ENCODE assay signal across 7 mouse cellular contexts in the genomic region with DNA sequence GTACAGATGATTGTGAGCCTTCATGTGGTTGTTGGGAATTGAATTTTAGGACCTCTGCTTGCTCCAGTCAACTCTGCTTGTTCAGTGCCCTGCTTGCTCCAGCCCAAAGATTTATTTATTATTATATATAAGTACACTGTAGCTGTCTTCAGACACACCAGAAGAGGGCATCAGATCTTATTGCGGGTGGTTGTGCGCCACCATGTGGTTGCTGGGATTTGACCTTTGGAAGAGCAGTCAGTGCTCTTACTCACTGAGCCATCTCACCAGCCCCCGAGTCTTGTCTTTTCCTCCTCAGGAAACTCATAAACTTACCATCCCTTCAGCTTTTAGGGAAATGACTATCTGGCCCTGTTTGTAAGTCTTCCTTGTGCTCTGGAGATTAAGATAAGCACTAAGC. TPM values are rescaled to one million over a fixed set of nuclear protein-coding genes. Genes with fewer than 3 reads are reported as not detected.
DNase-seq lines count a peak whose midpoint lies in the region; ATAC-seq and TF ChIP-seq lines count a peak whose summit lies in the region.
"Not testable (repeated sequence)": the region's sequence is repeated elsewhere in the genome, so short reads cannot be mapped to it uniquely, and the experiment has no call there.

No protein-coding gene starts in this region.

- not testable (repeated sequence) for H3K36me3 ChIP-seq in heart, postnatal 0 days (replicated peaks; ENCODE audit: control insufficient read depth, insufficient read depth, low read length)

- ATAC-seq in heart, postnatal 0 days (ENCODE audit: insufficient read depth, low read depth), result not testable (repeated sequence)

- H3K27me3 ChIP-seq in heart, postnatal 0 days (ENCODE audit: control insufficient read depth, insufficient read depth, low read length), result not testable (repeated sequence)

- DNase-seq in CD4-positive, CD25-positive, alpha-beta regulatory T cell, adult 2 months (ENCODE audit: low read depth, low spot score), result peak; percentile 23
- DNase-seq in R1 (ENCODE audit: low read depth, low spot score), result peak; percentile 60
- DNase-seq in heart, postnatal 0 days (ENCODE audit: low spot score); lung, adult 2 months: not testable (repeated sequence)
- peak; percentile 36 for DNase-seq in kidney, postnatal 10 days
- peak; percentile 22 for DNase-seq in thymus, postnatal 25 days

- not testable (repeated sequence) for H3K27ac ChIP-seq in embryonic fibroblast, embryonic 13.5 days (ENCODE audit: insufficient read depth, low read length); heart, postnatal 0 days (ENCODE audit: low read depth)

- not testable (repeated sequence) for TF ChIP-seq EP300 in heart, postnatal 0 days (IDR thresholded peaks at IDR 0.05; ENCODE audit: low read depth)

- not testable (repeated sequence) for H3K4me3 ChIP-seq in embryonic fibroblast, embryonic 13.5 days (ENCODE audit: insufficient read depth, low read length); heart, postnatal 0 days (ENCODE audit: low read depth, low read length); lung, adult 2 months (replicated peaks; ENCODE audit: extremely low read depth, low read depth, low read length)

- H3K4me1 ChIP-seq in embryonic fibroblast, embryonic 13.5 days (ENCODE audit: control insufficient read depth, insufficient read depth, low read length), result peaks cover 11% of the 10 kb centered on the region; the same call in 1 of the 2 replicates
- H3K4me1 ChIP-seq in heart, postnatal 0 days (ENCODE audit: control insufficient read depth, insufficient read depth), result peaks cover 16% of the 10 kb centered on the region
- not testable (repeated sequence) for H3K4me1 ChIP-seq in lung, adult 2 months (ENCODE audit: control insufficient read depth, insufficient read depth, low read length)

- peak; percentile 19; the same call in 1 of the 2 replicates for TF ChIP-seq CTCF in embryonic fibroblast, embryonic 13.5 days (IDR thresholded peaks at IDR 0.05; ENCODE audit: borderline replicate concordance, insufficient read depth, low read length)
- TF ChIP-seq CTCF in heart, postnatal 0 days (IDR thresholded peaks at IDR 0.05; ENCODE audit: low read depth), result peak; percentile 24
- peak; percentile 11; the same call in 1 of the 2 replicates for TF ChIP-seq CTCF in lung, adult 2 months (IDR thresholded peaks at IDR 0.05; ENCODE audit: insufficient read depth, low read length)

- not testable (repeated sequence) for H3K9me3 ChIP-seq in heart, postnatal 0 days (replicated peaks; ENCODE audit: control insufficient read depth, low read length)

- not testable (repeated sequence) for TF ChIP-seq POLR2A in embryonic fibroblast, embryonic 13.5 days (IDR thresholded peaks at IDR 0.05; ENCODE audit: low read depth, low read length); lung, adult 2 months (IDR thresholded peaks at IDR 0.05; ENCODE audit: borderline replicate concordance, extremely low read depth, low read depth, low read length)

- WGBS in heart, postnatal 0 days, result 38% methylated on average over 3 of the region's 3 CpGs
- WGBS in lung, adult 2 months, result 40% methylated on average over 3 of the region's 3 CpGs

- not testable (repeated sequence) for H3K9ac ChIP-seq in heart, postnatal 0 days (replicated peaks; ENCODE audit: low read depth, low read length)

- not testable (repeated sequence) for H3K4me2 ChIP-seq in heart, postnatal 0 days (ENCODE audit: low read depth, low read length)

RNA-seq across cellular contexts. Expression of gene Aebp2, which starts 40.2 kb away (rescaled TPM):
- 96.3 and 105 TPM in 2 replicates for polyA plus RNA-seq in embryonic fibroblast, embryonic 13.5 days (2011; ENCODE audit: insufficient read length, low read depth, missing spikeins)
- 14.8 and 23.8 TPM in 2 replicates for total RNA-seq in heart, postnatal 0 days (2014; rRNA removed; ENCODE audit: low replicate concordance)
- 5.2 and 5.4 TPM in 2 replicates for polyA plus RNA-seq in heart, postnatal 0 days (2015; fragmentation: Nextera tagmentation; extraction: Ambion mirVana)
- polyA plus RNA-seq in lung, adult 2 months (2012; rRNA removed), result 30.3 and 31.7 TPM in 2 replicates
